Mouse (Mus musculus): ENCODE data around the gene Golph3. TPM values are rescaled to one million over a fixed set of nuclear protein-coding genes. Genes with fewer than 3 reads are reported as not detected.

The Golph3 gene
- polyA plus RNA-seq, 1 experiment = 82.7 TPM

- TF ChIP-seq CTCF (IDR thresholded peaks at IDR 0.05; ENCODE audit: borderline replicate concordance, extremely low read depth, insufficient read depth, insufficient read length) = no peak
- TF ChIP-seq POLR2A (IDR thresholded peaks at IDR 0.05; ENCODE audit: borderline replicate concordance, extremely low read depth, insufficient read depth, insufficient read length, poor library complexity, severe bottlenecking) = no peak
- DNase-seq (ENCODE audit: low read depth) = no peak
These were observed 73.5 kb downstream of the Golph3 start for GRCm38 (mm10) chr15:12394758-12395157.

- no peak for DNase-seq (ENCODE audit: low read depth)
- TF ChIP-seq CTCF (IDR thresholded peaks at IDR 0.05; ENCODE audit: borderline replicate concordance, extremely low read depth, insufficient read depth, insufficient read length) (no peak), POLR2A (IDR thresholded peaks at IDR 0.05; ENCODE audit: borderline replicate concordance, extremely low read depth, insufficient read depth, insufficient read length, poor library complexity, severe bottlenecking) (no peak)
These were observed 75.8 kb downstream of the Golph3 start for GRCm38 (mm10) chr15:12397032-12397431.

Other genes with a start within 250 kb of the Golph3 start
- gene Zfr, start 203.6 kb upstream of the Golph3 start, polyA plus RNA-seq (2012; rRNA removed) = 96.5 and 125 TPM in 2 replicates
- 14.4 TPM in 2 replicates for gene Mtmr12, start 116.4 kb upstream of the Golph3 start, polyA plus RNA-seq (2012; rRNA removed)
- gene 1810049J17Rik, start 449 bp downstream of the Golph3 start, polyA plus RNA-seq (2012; rRNA removed) = 0.29 TPM in 1 of 2 replicates, not detected in the other

Measured in brain, embryonic 14.5 days (tissue).